Mouse (Mus musculus) central nervous system, embryonic 18 days (tissue): ENCODE results near the gene Mpdz. TPM values are rescaled to one million over a fixed set of nuclear protein-coding genes. Genes with fewer than 3 reads are reported as not detected.

Experiments used
- polyA plus RNA-seq: library from polyadenylated mRNA; depleted of rRNA; stranded (reverse); fragments of >200 nt; gene quantifications from 2 replicates; pipeline ENCODE4 v1.2.3, GENCODE M21; 2012; rRNA removed

Mpdz gene
- polyA plus RNA-seq = 25.5 and 26.0 TPM in 2 replicates

DNA sequence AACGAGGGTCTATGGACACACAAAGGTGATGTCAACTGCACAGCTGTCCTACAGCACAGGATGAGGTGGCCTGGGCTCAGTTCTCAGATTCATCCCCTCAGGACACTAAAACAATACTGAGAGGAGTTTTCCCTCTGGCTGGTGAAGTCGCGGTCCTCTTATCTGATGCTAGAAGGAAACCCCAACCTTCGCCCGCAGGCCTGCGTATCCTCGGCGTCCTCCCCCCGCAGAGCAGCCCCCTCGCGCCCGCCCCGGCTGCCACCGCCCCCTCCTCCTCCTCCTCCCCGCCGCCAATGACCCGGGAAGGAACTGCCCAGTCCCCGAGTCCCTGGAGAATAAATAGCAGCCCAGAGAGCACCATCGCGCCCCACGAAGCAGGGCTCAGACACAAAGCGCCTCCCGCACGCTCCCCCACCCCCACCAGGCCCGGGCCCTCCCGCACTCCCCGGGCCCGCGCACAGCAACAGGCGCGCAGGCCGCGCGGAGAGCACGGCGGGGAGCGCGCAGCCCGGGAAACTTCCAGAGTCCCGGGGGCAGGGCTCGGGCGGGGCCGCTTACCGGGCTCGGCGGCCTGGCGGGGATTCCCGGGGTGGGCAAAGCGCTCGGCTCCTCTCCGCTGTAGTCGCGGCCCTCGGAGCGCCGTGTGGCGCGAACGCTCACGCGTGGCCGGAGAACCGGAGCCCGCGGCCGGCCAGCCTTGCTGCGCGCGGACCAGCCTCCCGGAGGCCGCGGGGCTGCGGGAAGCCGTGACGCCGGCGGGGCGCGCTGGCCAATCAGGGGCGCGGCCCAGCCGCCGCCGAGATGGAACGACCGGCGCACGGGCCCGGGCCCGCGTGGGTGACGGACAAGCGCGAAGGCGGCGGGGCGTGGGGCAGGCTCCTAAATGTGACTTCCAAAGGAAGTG, at the start of gene Mpdz:
Gene Mpdz (minus strand): TSS at position 738 of the 904 bp plus-strand sequence.

